Mouse (Mus musculus) spleen, adult 2 months (tissue): Measurements from ENCODE around the gene Pard3.

Source experiments
- CTCF ChIP-seq: fragments of 200-500 bp; IDR thresholded peaks from 2 replicates; pipeline ENCODE4 v1.5.1; 2011; ENCODE audit warnings: mild to moderate bottlenecking, inconsistent platforms; ENCODE audit not compliant: insufficient read depth, insufficient read length, insufficient replicate concordance; ENCODE audit errors: extremely low read depth
- POLR2A ChIP-seq: fragments of 200-500 bp; IDR thresholded peaks from 2 replicates; pipeline ENCODE4 v1.6.1; 2011; ENCODE audit warnings: low read depth, low read length, inconsistent platforms

GRCm38 (mm10) chr8:127115837-127116236 lies 52.1 kb downstream of the Pard3 start:
- no peak for TF ChIP-seq CTCF
- TF ChIP-seq POLR2A, result no peak
